In the genomic region with DNA sequence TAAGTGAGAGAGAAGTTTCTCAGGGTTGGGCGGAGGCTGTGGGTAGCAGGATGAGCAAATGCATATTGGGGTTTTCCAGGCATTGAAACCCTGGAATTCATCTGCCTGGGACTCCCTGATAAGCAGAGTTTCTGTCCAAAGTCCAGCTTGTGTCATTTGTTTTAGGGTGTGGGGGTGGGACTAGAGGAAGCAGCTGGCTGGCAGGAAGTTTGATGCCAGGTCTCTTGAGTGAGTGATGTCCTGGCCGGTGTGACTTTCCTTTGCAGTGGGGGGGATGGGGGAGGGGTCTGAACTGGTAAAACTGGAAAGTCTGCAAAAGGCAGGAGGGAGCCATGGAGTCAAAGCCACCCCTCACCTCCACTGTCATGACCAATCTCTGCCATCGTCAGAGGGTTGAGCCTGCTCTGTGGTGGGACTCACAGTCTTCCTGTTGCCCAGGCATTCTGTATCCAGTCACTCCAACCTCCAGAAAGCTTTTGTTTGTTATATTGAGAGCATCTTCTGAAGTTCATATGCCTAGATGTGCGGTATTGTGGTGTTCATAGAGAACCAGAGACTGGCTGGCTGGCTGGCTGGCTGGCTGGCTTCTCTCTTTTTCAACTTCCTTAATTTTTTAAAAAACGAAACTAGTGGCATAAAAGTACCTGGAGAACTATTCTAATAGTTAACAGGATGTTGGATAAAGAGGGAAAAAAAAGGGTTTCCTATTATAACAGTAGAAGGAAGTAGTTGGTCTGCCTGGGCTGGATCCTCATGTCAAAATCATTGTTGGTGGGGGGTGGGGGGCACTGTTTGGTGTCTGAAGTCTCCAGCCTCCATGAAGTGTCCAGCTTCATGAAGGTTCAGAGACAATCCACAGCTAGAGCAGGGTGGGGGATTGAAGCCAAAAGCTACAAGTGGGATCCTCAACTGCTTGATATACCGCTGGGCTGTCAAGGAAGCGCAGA, we compare ENCODE assay signal across 9 mouse cellular contexts. TPM values are rescaled to one million over a fixed set of nuclear protein-coding genes. Genes with fewer than 3 reads are reported as not detected.
DNase-seq lines count a peak whose midpoint lies in the region; ATAC-seq and TF ChIP-seq lines count a peak whose summit lies in the region.
"Had no signal": no experiment of that assay in that cellular context is flagged by ENCODE, and none has a peak within 500 bp of the region (broad histone marks: within the 10 kb centered on the region; RNA-seq: fewer than 3 reads in every experiment).

No protein-coding gene starts in this region.

- TF ChIP-seq CTCF in G1E (IDR thresholded peaks at IDR 0.05; ENCODE audit: low read depth, low read length): no peak

- peaks cover 6% of the 10 kb centered on the region for H3K9me3 ChIP-seq in G1E (replicated peaks)
- no peaks in the 10 kb centered on the region; the same call in 1 of the 2 replicates for H3K9me3 ChIP-seq in lung, embryonic 16.5 days (ENCODE audit: control insufficient read depth, low read length)
- 0 out of 2 replicates have a peak, but pooled peaks cover 7% of the 10 kb centered on the region for H3K9me3 ChIP-seq in midbrain, embryonic 14.5 days (ENCODE audit: control insufficient read depth, low read length)

- H3K4me3 ChIP-seq in G1E (ENCODE audit: low read depth, low read length): no peak overlapping the region; the same call in 1 of the 2 replicates
- peak overlapping the region; percentile 8 for H3K4me3 ChIP-seq in lung, embryonic 16.5 days (ENCODE audit: low read length)
- no peak overlapping the region for H3K4me3 ChIP-seq in midbrain, embryonic 14.5 days (replicated peaks; ENCODE audit: low read depth, low read length)
- H3K4me3 ChIP-seq: midbrain, embryonic 13.5 days had no signal

- no peaks in the 10 kb centered on the region for H3K36me3 ChIP-seq in G1E (replicated peaks)
- H3K36me3 ChIP-seq in lung, embryonic 16.5 days (ENCODE audit: control insufficient read depth, insufficient read depth, low read length): no peaks in the 10 kb centered on the region
- H3K36me3 ChIP-seq in midbrain, embryonic 14.5 days (ENCODE audit: control insufficient read depth, insufficient read depth, low read length): no peaks in the 10 kb centered on the region
- H3K36me3 ChIP-seq: midbrain, embryonic 13.5 days had no signal

- ATAC-seq in G1E (ENCODE audit: extremely low read depth, insufficient number of reproducible peaks, low FRiP score, poor library complexity, severe bottlenecking): peak; percentile 30; the same call in 1 of the 2 replicates
- peak; percentile 37 for ATAC-seq in lung, embryonic 16.5 days (ENCODE audit: low read depth)
- ATAC-seq in midbrain, embryonic 14.5 days (ENCODE audit: low FRiP score, low TSS enrichment): no peak
- ATAC-seq: midbrain, embryonic 13.5 days had no signal

- no peak overlapping the region for H3K9ac ChIP-seq in lung, embryonic 16.5 days (ENCODE audit: low read length)
- H3K9ac ChIP-seq in midbrain, embryonic 14.5 days (replicated peaks; ENCODE audit: low read length): no peak overlapping the region
- H3K9ac ChIP-seq: midbrain, embryonic 13.5 days had no signal

- DNase-seq in adrenal gland, postnatal 10 days: peak; percentile 23
- DNase-seq in adrenal gland, postnatal 4 days (ENCODE audit: low spot score in 2 of 2): no peak
- peak; percentile 8 for DNase-seq in G1E (ENCODE audit: low spot score)
- peak; percentile 47 for DNase-seq in kidney, adult 9 months
- no peak for DNase-seq in midbrain, embryonic 14.5 days
- DNase-seq in spleen, adult 18-20 months: no peak
- DNase-seq in thymus, postnatal 36 days: no peak

- WGBS in lung, embryonic 16.5 days: 34% methylated on average over 7 of the region's 7 CpGs
- 71% methylated on average over 7 of the region's 7 CpGs for WGBS in midbrain, embryonic 14.5 days

- H3K4me1 ChIP-seq in G1E (ENCODE audit: insufficient read depth, low read depth, low read length): peaks cover 21% of the 10 kb centered on the region
- H3K4me1 ChIP-seq in lung, embryonic 16.5 days (replicated peaks; ENCODE audit: control insufficient read depth, insufficient read depth, low read length): peaks cover 34% of the 10 kb centered on the region
- peaks cover 12% of the 10 kb centered on the region; the same call in 1 of the 2 replicates for H3K4me1 ChIP-seq in midbrain, embryonic 14.5 days (ENCODE audit: control insufficient read depth, insufficient read depth, low read length)

- H3K4me2 ChIP-seq in lung, embryonic 16.5 days (ENCODE audit: low read depth, low read length): peak overlapping the region; percentile 64
- H3K4me2 ChIP-seq in midbrain, embryonic 14.5 days (ENCODE audit: low read length): no peak overlapping the region
- H3K4me2 ChIP-seq: midbrain, embryonic 13.5 days had no signal

- peak overlapping the region; percentile 91 for H3K27ac ChIP-seq in lung, embryonic 16.5 days (ENCODE audit: low read length)
- no peak overlapping the region for H3K27ac ChIP-seq in midbrain, embryonic 14.5 days (replicated peaks; ENCODE audit: low read depth, low read length)
- H3K27ac ChIP-seq: midbrain, embryonic 13.5 days had no signal

- H3K27me3 ChIP-seq in G1E (ENCODE audit: insufficient read depth, low read length): peaks cover 33% of the 10 kb centered on the region
- H3K27me3 ChIP-seq in lung, embryonic 16.5 days (ENCODE audit: control insufficient read depth, insufficient read depth, low read depth, low read length): no peaks in the 10 kb centered on the region
- peaks cover 30% of the 10 kb centered on the region for H3K27me3 ChIP-seq in midbrain, embryonic 14.5 days (ENCODE audit: control insufficient read depth, insufficient read depth, low read length)

RNA-seq across cellular contexts. Expression of a gene that starts 4.4 kb away (rescaled TPM):
- total RNA-seq in adrenal gland, postnatal 10 days (2021): 10 to 100 TPM; 64.9 to 66.2 TPM
- 10 to 100 TPM; 43.0 to 47.0 TPM for total RNA-seq in adrenal gland, postnatal 4 days (2021)
- total RNA-seq in G1E (2014; fragmentation: Nextera tagmentation) (not detected in 2 replicates), G1E (2017) (0.11 and 1.2 TPM in 2 replicates)
- not detected in 2 replicates for polyA plus RNA-seq in G1E (2012)
- 134 and 145 TPM in 2 replicates for polyA plus RNA-seq in lung, embryonic 16.5 days (2015; fragmentation: Nextera tagmentation; extraction: Ambion mirVana)
- polyA plus RNA-seq in midbrain, embryonic 14.5 days (2014; fragmentation: Nextera tagmentation; extraction: Ambion mirVana): 3.3 and 8.1 TPM in 2 replicates

RNA-seq across cellular contexts. Expression of a gene that starts 23.1 kb away (rescaled TPM):
- total RNA-seq in adrenal gland, postnatal 10 days (2021): 10 to 100 TPM; 16.6 to 36.1 TPM
- 10 to 100 TPM in 1 of 2 experiments, 1 to 10 TPM in 1; 6.3 to 15.1 TPM for total RNA-seq in adrenal gland, postnatal 4 days (2021)
- total RNA-seq in G1E (2014; fragmentation: Nextera tagmentation): 1.7 TPM in 1 of 2 replicates, not detected in the other
- total RNA-seq in G1E (2017): 2.9 and 3.7 TPM in 2 replicates
- polyA plus RNA-seq in G1E (2012): 0.41 and 0.42 TPM in 2 replicates
- 5.9 and 8.4 TPM in 2 replicates for polyA plus RNA-seq in lung, embryonic 16.5 days (2015; fragmentation: Nextera tagmentation; extraction: Ambion mirVana)
- polyA plus RNA-seq in midbrain, embryonic 14.5 days (2014; fragmentation: Nextera tagmentation; extraction: Ambion mirVana): 5.7 and 6.2 TPM in 2 replicates

RNA-seq across cellular contexts. Expression of a gene that starts 30.6 kb away (rescaled TPM):
- 10 to 100 TPM; 53.5 to 67.7 TPM for total RNA-seq in adrenal gland, postnatal 10 days (2021)
- 10 to 100 TPM; 81.4 to 84.8 TPM for total RNA-seq in adrenal gland, postnatal 4 days (2021)
- total RNA-seq in G1E (2014; fragmentation: Nextera tagmentation): 17.6 and 19.0 TPM in 2 replicates
- total RNA-seq in G1E (2017): 41.9 and 56.8 TPM in 2 replicates
- polyA plus RNA-seq in G1E (2012): 30.0 and 38.9 TPM in 2 replicates
- 73.6 and 81.7 TPM in 2 replicates for polyA plus RNA-seq in lung, embryonic 16.5 days (2015; fragmentation: Nextera tagmentation; extraction: Ambion mirVana)
- polyA plus RNA-seq in midbrain, embryonic 14.5 days (2014; fragmentation: Nextera tagmentation; extraction: Ambion mirVana): 207 and 236 TPM in 2 replicates

RNA-seq across cellular contexts. Expression of a gene that starts 53.0 kb away (rescaled TPM):
- total RNA-seq in adrenal gland, postnatal 10 days (2021): 1 to 10 TPM; 5.1 to 6.1 TPM
- 1 to 10 TPM; 3.2 to 4.7 TPM for total RNA-seq in adrenal gland, postnatal 4 days (2021)
- total RNA-seq in G1E (2014; fragmentation: Nextera tagmentation): 2.0 and 2.9 TPM in 2 replicates
- total RNA-seq in G1E (2017): 9.2 and 11.4 TPM in 2 replicates
- 3.9 and 4.6 TPM in 2 replicates for polyA plus RNA-seq in G1E (2012)
- 2.6 and 3.2 TPM in 2 replicates for polyA plus RNA-seq in lung, embryonic 16.5 days (2015; fragmentation: Nextera tagmentation; extraction: Ambion mirVana)
- 0.09 and 0.42 TPM in 2 replicates for polyA plus RNA-seq in midbrain, embryonic 14.5 days (2014; fragmentation: Nextera tagmentation; extraction: Ambion mirVana)

Comparison
In these comparisons a context has a peak if more than half of its experiments do, and no peak if none do; other contexts are left out.
1. DNase-seq: peak in adrenal gland, postnatal 10 days (single experiment), G1E (single experiment) and kidney, adult 9 months (single experiment); none in adrenal gland, postnatal 4 days (0 of 2), midbrain, embryonic 14.5 days (single experiment), spleen, adult 18-20 months (0 of 2) and thymus, postnatal 36 days (0 of 2).
2. RNA of a gene that starts 4.4 kb away (total RNA-seq): 64.9 to 66.2 TPM in adrenal gland, postnatal 10 days and 43.0 to 47.0 TPM in adrenal gland, postnatal 4 days; 0.11 to 1.2 TPM in G1E; every median in the first group is over 10 times any median in the second.